Mouse (Mus musculus) cortical plate, adult 2 months (tissue): ENCODE data around the gene Ttc24. TPM values are rescaled to one million over a fixed set of nuclear protein-coding genes. Genes with fewer than 3 reads are reported as not detected.

ENCODE experiments used
- H3K27ac ChIP-seq: fragments of 200-500 bp; 2 replicates; pipeline ENCODE4 v1.5.1; 2012; ENCODE audit warnings: low read length, control low read depth, inconsistent platforms; ENCODE audit not compliant: insufficient read depth
- H3K4me1 ChIP-seq: fragments of 200-500 bp; 2 replicates; pipeline ENCODE4 v1.6.1; 2011; ENCODE audit warnings: low read length; ENCODE audit not compliant: control insufficient read depth, insufficient read depth
- H3K4me3 ChIP-seq: fragments of 200-500 bp; 2 replicates; pipeline ENCODE4 v1.5.1; 2011; ENCODE audit warnings: mild to moderate bottlenecking, low read length, control low read depth; ENCODE audit not compliant: insufficient read depth
- CTCF ChIP-seq: fragments of 200-500 bp; IDR thresholded peaks from 2 replicates; pipeline ENCODE4 v1.5.1; 2011; ENCODE audit warnings: mild to moderate bottlenecking, control low read depth, low read length; ENCODE audit not compliant: insufficient read depth; ENCODE audit errors: extremely low read depth
- POLR2A ChIP-seq: fragments of 200-500 bp; IDR thresholded peaks from 2 replicates; pipeline ENCODE4 v1.6.1; 2011; ENCODE audit warnings: mild to moderate bottlenecking, low read length, control low read depth; ENCODE audit not compliant: insufficient read depth; ENCODE audit errors: extremely low read depth
- polyA plus RNA-seq: library from polyadenylated mRNA; depleted of rRNA; stranded (reverse); fragments of >200 nt; gene quantifications from 2 replicates; pipeline ENCODE4 v1.2.3, GENCODE M21; 2012; rRNA removed

Gene Ttc24
- polyA plus RNA-seq, 1 experiment, result not detected

- Histone ChIP-seq H3K4me3 (peak overlapping the region; percentile 47), H3K4me1 (no peaks in the 10 kb centered on the region), H3K27ac (no peak overlapping the region)
- peak; percentile 59; the same call in 1 of the 2 replicates for TF ChIP-seq POLR2A
- TF ChIP-seq CTCF, result no peak
Measured at GRCm38 (mm10) chr3:88022322-88023191, 55.5 kb downstream of the Ttc24 start.

Other genes with a start within 250 kb of the Ttc24 start
- gene Sh2d2a, start 231.5 kb downstream of the Ttc24 start, polyA plus RNA-seq, result 0.04 TPM in 1 of 2 replicates, not detected in the other
- gene Prcc, start 192.7 kb downstream of the Ttc24 start, polyA plus RNA-seq, result 36.6 and 37.2 TPM in 2 replicates
- gene Hdgf, start 172.0 kb downstream of the Ttc24 start, polyA plus RNA-seq, result 169 and 175 TPM in 2 replicates
- 69.2 and 72.4 TPM in 2 replicates for gene Mrpl24, start 158.8 kb downstream of the Ttc24 start, polyA plus RNA-seq
- gene Isg20l2, start 148.0 kb downstream of the Ttc24 start, polyA plus RNA-seq, result 11.3 and 12.0 TPM in 2 replicates
- gene Rrnad1, start 147.6 kb downstream of the Ttc24 start, polyA plus RNA-seq, result 45.0 and 48.7 TPM in 2 replicates
- gene Crabp2, start 129.6 kb downstream of the Ttc24 start, polyA plus RNA-seq, result 5.2 and 6.2 TPM in 2 replicates
- 3.1 and 3.6 TPM in 2 replicates for gene Nes, start 107.2 kb downstream of the Ttc24 start, polyA plus RNA-seq
- 378 and 380 TPM in 2 replicates for gene Bcan, start 78.1 kb downstream of the Ttc24 start, polyA plus RNA-seq
- 38.5 and 52.4 TPM in 2 replicates for gene Hapln2, start 50.7 kb downstream of the Ttc24 start, polyA plus RNA-seq
- 14.1 and 14.3 TPM in 2 replicates for gene Gpatch4, start 35.2 kb downstream of the Ttc24 start, polyA plus RNA-seq
- gene Naxe, start 19.8 kb downstream of the Ttc24 start, polyA plus RNA-seq, result 93.2 and 94.3 TPM in 2 replicates
- gene Iqgap3, start 3.7 kb upstream of the Ttc24 start, polyA plus RNA-seq, result 0.59 and 0.96 TPM in 2 replicates
- 128 and 131 TPM in 2 replicates for gene Mef2d, start 64.1 kb upstream of the Ttc24 start, polyA plus RNA-seq
- gene Rhbg, start 176.4 kb upstream of the Ttc24 start, polyA plus RNA-seq, result not detected in 2 replicates
- gene Gm38392, start 208.9 kb upstream of the Ttc24 start, polyA plus RNA-seq, result 0.08 TPM in 1 of 2 replicates, not detected in the other
- 3.3 and 5.0 TPM in 2 replicates for gene Tsacc, start 218.7 kb upstream of the Ttc24 start, polyA plus RNA-seq
- 151 and 165 TPM in 2 replicates for gene Cct3, start 218.8 kb upstream of the Ttc24 start, polyA plus RNA-seq
- gene Glmp, start 246.7 kb upstream of the Ttc24 start, polyA plus RNA-seq, result 90.9 and 97.3 TPM in 2 replicates